Mouse (Mus musculus) layer of hippocampus, postnatal 36 days (tissue): ENCODE results near the gene Obp2b. TPM values are rescaled to one million over a fixed set of nuclear protein-coding genes. Genes with fewer than 3 reads are reported as not detected.
A peak's percentile ranks its signal among the peaks of the same experiment; 100 is the strongest.
"Not testable (repeated sequence)": the region's sequence is repeated elsewhere in the genome, so short reads cannot be mapped to it uniquely, and the experiment has no call there.

Experiments
- DNase-seq, 2 experiments: peaks; one replicate each; pipeline ENCODE4 v3.0.0; 2022
- total RNA-seq, 2 experiments: library from RNA; stranded (reverse); gene quantifications; 2 replicates each; pipeline ENCODE4 v1.2.3; 2021

The Obp2b gene
- total RNA-seq = under 1 TPM in 1 of 2 experiments, not detected in 1; 0.85 TPM

DNA sequence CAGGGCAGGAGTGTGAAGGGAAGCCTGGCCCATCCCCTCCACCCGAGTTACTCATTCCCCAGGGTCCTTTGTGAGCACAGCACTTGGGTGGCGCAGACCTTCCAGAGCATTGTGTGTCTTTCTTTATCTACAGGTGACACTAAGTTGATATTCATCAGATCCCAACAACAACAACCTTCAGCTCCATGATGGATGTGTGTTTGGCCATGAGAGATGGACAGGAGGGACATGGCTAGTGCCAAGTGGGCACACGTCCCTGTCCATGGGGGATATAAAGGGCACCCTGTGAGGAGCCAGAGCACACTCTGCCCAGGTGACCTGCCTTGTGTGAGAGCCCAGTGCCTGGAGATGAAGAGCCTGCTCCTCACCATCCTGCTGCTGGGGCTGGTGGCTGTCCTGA is at the start of gene Obp2b:
Gene Obp2b (plus strand): TSS at position 301 of the 400 bp plus-strand sequence.
- not testable (repeated sequence) for DNase-seq

GRCm38 (mm10) chr2:25694605-25695004 is 42.2 kb upstream of the Obp2b start:
- peak; percentile 33 to 47 for DNase-seq

DNA sequence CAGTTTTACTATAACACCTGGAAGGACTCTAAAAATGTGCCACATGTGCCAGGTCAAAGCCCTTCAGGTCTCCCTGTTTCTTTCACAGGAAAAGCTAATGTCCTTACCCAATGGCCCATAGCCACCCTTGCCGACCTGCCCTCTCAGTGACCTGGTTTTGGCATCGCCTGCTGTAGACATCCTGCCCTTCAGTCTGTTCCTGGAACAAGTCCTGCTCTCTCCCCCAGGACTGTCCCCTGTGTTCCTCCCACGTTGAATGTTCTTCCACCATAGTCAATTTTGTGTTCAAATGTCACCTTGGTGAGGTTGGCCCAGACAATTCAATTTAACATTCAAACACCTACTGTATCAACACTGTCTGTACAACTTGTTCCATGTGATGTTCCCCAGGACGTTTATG is 39.9 kb upstream of the Obp2b start:
- DNase-seq = no peak

GRCm38 (mm10) chr2:25698696-25699095 is 38.1 kb upstream of the Obp2b start:
- DNase-seq = no peak

- not testable (repeated sequence) for DNase-seq
These were observed 37.1 kb upstream of the Obp2b start, which contains the start of gene Obp2a for GRCm38 (mm10) chr2:25699743-25700142. Obp2a (plus strand) TSS chr2:25700043.

DNA sequence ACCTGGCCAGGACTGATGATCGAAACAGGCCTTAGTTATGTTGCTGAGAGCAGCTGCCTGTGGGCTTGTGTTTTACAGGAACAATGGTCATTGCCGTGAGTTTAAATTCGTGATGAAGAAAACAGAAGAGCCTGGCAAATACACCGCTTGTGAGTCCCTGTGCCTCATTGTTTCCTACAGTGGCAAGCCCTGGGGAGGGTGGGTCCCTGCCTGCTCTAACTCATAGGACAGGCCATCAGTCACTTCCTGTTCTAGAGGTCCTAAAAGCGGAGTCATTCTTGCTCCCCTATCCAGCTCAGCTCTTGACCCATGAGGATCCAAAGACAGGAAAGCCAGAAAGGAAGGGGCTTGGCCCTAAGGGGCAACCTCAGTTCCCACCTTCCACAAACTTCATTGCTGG is 35.8 kb upstream of the Obp2b start:
- no peak for DNase-seq

DNA sequence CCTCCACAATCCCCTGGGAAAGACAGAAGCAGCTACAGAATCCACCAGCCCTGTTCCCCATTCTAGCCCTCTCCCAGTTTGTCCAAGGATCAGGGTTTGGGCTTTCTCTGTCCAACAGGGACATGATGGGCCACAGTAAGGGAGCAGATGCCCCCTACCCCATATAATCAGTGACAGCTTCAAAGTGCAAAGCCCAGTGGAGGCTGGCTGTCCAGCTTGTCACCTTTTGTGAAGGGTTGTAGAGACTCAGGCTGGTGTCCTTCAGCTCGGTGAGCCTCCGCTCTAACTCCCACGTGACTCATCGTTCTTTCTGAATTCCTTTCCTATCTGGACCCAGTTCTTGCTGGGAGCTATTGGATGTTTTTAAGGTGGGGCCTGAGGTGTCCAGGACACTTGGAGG is 33.1 kb upstream of the Obp2b start:
- no peak for DNase-seq

DNA sequence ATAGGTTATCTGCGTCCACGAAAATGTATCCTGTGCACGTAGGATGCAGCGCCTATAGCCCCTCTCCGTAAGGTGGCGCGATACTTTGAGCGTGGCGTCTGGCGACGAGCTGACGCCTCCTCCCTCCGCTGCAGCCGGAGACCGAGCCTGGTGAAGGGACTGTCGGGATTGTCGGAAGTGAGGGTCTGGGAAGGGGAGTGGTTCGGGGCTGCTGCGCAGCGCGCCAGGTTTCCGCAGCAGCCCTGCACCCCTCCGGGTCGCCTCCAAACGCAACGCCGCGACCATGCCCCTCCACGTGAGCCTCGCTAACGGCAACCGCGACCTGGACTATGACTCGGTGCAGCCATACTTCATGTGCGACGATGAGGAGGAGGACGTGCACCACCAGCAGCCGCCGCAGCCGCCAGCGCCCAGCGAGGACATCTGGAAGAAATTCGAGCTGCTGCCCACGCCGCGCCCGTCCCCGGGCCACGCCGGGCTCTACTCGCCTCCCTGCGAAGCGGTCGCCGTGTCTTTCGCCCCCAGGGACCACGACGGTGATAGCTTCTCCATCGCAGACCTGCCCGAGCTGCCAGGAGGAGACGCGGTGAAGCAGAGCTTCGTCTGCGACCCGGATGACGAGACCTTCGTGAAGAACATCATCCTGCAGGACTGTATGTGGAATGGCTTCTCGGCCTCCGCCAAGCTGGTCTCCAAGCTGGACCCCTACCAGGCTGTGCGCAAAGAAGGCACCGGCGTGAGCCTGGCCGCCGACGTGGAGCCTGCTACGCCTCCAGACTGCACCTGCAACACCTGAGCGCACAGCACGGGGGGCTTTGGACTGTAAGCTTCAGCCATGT is 29.9 kb upstream of the Obp2b start, which contains the start of gene Bmyc:
Gene Bmyc (plus strand): TSS at position 97 of the 839 bp plus-strand sequence.
- peak; percentile 88 to 90 for DNase-seq

DNA sequence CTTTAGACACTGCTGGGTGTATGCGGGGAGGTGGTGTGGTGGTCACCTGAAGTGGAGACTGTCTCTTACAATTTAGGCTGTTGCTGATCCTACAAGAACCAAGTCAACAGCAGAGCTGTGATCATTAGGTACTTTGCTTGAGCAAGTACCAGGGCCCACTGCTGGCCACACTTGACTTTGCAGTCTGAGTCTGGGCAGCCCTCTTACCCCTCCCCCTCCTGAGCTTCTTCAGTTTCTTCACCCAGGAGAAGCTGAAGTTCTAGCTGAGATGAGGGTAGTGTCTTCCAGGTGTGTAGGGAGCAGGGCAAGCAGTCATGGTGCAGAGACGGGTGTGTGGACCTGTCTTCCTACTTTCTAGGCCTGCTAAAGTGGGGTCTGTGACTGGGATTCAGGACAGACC is 28.7 kb upstream of the Obp2b start:
- peak; percentile 19 to 27 for DNase-seq

DNA sequence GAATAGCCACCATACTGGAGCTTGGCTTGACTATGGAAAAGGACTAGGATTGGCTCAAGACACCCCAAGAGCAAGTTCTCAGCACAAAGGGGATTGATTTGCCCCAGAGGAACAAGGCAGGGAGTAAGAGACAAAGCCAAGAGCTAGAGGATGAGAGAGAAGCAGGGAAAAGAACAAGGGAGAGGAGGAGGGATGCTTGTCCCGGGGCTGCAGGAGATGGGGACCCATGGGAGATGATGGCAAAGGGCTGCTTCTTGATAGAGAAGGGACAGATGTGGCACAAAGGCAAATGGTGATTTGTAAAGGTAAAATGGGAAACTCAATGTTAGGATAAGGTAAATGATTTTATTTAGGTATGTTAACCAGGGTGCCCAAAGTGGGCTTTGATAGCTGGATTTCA is 27.8 kb upstream of the Obp2b start:
- not testable (repeated sequence) for DNase-seq

DNA sequence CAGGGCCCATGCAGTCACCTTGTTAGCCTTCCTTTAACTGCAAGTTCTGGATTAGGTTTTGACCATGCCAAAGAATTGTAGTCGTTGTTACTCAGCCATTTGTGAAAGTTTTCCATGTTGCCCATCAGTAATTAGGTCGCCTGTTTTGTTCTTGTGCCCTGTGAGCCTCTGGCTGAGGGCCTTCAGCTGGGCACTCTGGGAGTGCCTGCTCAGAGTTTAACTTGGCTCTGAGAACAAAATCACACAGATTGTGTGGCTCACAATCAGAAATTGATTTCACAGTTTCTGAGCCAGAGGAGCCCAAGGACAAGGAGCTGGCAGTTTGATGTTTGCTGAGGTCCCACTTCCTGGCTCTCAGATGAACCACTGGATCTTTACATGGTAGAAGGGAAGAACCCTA is 27.0 kb upstream of the Obp2b start:
- not testable (repeated sequence) for DNase-seq

GRCm38 (mm10) chr2:25711641-25712040 is 25.2 kb upstream of the Obp2b start:
- DNase-seq = not testable (repeated sequence)

DNA sequence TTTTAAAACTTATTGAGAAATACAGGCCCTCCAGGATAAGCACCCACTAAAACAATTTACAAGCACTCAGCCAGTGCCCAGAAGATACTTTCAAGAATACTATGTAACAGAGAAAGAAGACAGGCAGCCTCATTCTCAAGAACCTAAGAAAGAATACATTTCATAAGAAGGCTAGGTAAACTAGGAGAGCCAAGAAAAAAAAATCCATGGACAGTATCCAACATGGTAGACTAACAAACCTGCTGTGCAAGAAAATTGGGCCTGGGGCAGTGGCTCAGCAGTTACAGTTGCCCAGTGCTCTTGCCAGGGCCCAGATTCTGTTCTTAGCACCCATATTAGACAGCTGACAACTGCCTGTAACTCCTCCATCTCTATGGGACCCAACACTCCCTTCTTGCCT is 19.6 kb upstream of the Obp2b start:
- DNase-seq = no peak

DNA sequence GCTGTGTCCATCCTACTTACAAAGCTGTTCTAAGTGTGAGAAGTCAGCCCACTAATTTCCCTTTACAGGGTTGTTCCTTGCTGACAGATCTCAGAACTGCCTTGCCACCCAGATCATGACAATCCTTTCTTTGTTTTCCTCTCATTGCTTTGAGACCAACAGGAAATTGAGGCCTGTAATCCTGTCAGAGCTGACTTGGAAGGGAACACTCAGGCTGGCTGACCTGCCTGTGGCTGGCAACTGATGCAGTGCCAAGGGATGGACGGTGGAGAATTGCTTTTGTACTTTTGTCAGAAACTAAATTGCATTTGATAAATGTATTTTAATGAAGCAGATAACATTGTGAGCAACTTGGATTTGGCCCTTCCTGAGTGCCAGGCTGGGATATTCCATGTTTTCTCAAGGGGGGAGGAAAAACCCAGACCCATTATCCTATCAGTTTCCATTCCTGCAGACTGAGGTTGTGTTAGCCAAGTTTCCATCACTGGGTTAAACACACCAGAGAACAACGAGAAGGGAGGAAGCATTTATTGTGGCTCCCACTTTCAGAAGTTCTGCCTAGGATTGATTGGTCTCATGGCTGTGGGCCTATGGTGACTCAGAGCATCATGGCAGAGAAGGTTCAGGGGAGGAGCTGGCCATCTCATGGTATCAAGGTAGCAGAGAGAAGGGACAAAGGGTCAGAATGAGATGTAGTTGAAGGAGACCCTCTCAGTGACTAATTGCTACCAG is 3.4 kb upstream of the Obp2b start:
- no peak for DNase-seq

- DNase-seq = no peak
These were observed 4.9 kb downstream of the Obp2b start for GRCm38 (mm10) chr2:25741671-25742070.

DNA sequence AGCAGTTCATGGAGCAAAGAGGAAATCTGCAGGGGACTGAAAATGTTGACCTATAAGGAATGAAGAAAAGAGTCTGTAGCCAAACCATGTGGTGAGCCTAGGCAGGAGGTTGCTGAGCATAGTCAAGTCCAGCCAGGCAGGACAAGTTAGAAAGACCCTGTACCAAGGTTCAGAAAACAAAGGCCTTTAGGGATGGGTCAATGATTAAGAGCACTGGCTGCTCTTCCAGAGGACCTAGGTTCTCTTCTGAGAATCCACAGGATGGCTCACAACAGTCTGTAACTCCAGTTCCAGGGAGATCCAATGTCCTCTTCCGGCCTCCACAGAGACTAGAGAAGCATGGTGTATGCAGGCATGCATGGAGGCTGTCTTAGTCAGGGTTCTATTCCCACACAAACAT is 17.4 kb downstream of the Obp2b start:
- DNase-seq = no peak

DNA sequence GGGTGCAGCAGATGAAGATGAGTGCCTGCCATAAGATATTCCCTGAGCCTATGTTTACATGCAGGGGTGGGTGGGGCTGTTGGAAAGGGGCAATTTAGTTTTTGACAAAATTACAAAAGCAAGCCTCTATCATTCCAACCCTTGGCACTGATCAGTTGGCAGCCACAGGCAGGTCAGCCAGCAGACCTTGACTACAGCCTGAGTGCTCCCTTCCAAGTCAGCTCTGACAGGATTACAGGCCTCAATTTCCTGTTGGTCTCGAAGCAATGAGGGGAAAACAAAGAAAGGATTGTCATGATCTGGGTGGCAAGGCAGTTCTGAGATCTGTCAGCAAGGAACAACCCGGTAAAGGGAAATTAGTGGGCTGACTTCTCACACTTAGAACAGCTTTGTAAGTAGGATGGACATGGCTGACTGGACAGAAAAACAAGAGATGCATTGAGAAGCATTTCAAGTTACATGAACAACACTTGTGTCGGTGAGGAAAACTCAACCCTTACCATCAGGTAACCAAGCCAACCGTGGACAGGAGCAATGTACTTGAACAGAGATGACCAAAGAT is 21.3 kb downstream of the Obp2b start:
- DNase-seq = no peak

- no peak for DNase-seq
These were observed 28.5 kb downstream of the Obp2b start, which contains the start of gene Lcn3 for GRCm38 (mm10) chr2:25765269-25765668. Lcn3 (plus strand) TSS chr2:25765569.

DNA sequence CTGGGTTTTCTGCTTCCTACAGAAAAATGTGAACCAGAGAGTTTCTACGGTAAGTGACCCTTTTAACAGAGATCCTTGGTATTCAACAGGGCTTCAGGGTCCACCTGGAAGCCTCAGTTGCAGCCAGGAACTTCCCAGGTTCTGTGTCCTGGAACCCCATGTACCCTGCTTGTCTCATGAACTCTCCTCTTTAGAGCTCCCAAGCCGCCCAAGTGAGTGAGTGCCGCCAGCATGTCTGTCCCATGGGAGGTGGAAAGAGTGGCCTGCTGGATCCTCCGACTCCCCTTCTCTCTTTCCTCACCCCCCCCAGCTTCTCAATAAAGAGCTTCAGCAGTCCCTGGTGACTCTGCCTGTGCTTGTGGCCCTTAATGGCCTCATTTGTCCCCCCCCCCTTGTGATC is 31.0 kb downstream of the Obp2b start:
- DNase-seq = no peak

GRCm38 (mm10) chr2:25773507-25773906 is 36.7 kb downstream of the Obp2b start:
- DNase-seq = no peak

DNA sequence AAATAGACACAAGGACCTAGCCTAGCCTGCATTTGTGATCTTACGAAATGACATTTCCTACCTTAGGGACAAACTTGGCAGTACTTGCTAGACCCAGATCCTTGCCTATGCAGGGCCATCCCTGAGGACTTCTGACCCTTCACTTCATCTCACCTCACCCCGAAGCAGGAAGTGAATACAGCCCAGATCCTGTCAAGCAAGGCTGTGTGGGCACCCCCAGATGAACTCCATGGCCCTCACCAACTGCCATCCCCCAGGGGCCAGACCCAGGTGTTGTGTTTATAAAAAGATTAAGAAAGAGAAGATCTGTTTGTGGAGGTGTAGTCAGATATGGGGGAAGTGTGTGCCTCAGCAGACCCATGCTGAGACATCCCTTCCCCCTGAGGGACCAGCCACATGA is 37.8 kb downstream of the Obp2b start:
- DNase-seq = no peak

DNA sequence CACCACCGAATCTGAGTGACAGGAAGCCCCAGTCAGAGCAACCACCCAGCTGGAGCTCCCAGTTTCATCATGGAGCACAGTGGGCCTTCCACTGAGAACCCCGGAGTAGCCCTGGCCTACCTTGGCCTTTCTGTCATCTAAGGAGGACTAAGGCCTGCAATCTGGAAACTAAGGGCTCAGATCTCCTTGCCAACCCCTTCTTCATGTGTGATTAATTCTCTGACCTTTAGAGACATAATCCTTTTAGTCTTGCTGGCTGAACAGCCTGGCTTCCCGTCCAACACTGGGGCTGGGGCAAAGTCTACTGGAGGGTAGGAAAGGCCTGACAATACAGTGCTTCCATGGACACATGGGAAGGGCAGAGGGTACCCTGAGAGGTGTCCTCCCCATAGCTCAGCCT is 39.2 kb downstream of the Obp2b start:
- DNase-seq = no peak

DNA sequence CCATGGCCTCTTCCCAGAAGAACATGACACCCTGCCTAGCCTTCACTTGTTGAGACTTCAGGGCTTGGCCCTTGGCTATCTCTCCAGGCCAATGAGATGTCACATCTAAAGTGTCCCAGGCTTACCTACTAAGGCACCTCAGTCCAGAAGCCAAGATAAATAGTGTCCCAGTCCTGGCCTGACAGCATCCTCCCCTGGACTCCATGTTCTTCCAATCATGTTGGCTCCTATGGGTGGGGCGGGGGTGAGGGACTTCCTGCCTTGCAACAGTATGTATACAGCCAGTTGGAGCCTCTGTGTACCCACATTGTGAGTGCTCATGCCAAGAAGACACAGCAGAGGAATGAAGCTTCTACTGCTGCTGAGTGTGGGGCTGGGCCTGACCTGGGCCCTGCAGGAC is 39.9 kb downstream of the Obp2b start, which contains the start of gene Lcn11:
Gene Lcn11 (plus strand): TSS at position 301 of the 400 bp plus-strand sequence.
- DNase-seq = no peak
